Mouse (Mus musculus) kidney, adult 2 months (tissue): ENCODE results near the gene Btrc.

Source experiments
- CTCF ChIP-seq: fragments of 200-500 bp; conservative IDR thresholded peaks from 2 replicates; pipeline ENCODE4 v1.5.1; 2011; ENCODE audit warnings: low read depth, mild to moderate bottlenecking, control low read depth, low read length, moderate library complexity, mixed read lengths; ENCODE audit not compliant: insufficient read depth, insufficient read length
- POLR2A ChIP-seq: fragments of 200-500 bp; IDR thresholded peaks from one replicate; pipeline ENCODE4 v1.6.1; 2011; ENCODE audit warnings: low read depth, low read length, control low read depth

DNA sequence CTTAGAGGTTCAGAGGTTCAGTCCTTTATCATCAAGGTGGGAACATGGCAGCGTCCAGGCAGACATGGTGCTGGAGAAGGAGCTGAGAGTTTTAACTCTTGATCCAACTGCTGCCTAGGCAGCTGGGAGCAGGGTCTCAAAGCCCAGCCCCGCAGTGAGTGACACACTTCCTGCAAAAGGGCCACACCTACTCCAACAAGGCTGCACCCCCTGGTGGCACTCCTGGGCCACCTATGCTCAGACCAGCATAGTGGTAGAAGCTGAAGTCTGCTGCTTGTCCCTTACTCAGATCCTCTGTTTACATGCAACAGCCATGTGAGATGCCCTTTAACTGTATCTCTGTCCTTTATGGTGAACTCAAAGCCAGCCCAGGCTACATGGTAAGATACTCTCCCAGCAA lies 47.5 kb downstream of the Btrc start:
- TF ChIP-seq CTCF = 0 out of 2 replicates have a peak, but pooled peaks have one; percentile 17
- TF ChIP-seq POLR2A = no peak
